Mouse (Mus musculus) cerebellum, adult (tissue): ENCODE results near the gene Slc25a29.
"Not testable (repeated sequence)": the region's sequence is repeated elsewhere in the genome, so short reads cannot be mapped to it uniquely, and the experiment has no call there.

Experiments used
- ATAC-seq: cut with Nextera tagmentation; 2 replicates; pipeline ENCODE4 v1.9.2; 2017; ENCODE audit warnings: mild to moderate bottlenecking, moderate library complexity, mixed read lengths; ENCODE audit not compliant: insufficient number of reproducible peaks, low FRiP score, low TSS enrichment

Slc25a29 gene

DNA sequence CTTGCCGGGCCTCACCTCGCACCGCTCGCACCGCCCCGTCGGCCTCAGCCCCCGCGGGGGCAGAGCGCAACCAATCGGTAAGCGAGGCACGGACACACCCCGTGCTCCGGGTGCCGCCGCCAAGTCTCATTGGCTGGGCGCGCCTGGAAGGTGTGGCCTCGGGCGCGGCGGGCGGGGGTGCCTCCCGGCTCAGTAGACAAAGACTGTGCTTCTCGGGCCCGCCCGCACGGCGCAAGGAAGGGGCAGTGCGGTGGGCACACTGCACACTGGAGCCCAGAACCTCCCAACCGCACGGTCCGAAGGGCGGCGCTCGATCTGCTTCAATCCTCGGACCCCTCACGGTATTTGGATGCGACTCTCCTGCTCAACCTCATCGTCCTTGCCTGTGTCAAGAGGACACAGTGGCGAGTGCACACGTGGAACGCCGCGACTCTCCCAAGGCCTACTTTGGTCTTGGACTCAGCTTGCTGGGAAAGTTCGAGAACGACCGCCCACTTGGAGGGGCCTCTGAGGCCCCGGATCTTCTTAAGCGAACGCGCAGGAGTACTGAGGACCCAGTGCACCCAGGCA, at the start of gene Slc25a29, which contains the start of gene Slc25a47:
Slc25a29 (minus strand) TSS at position 44 of the 570 bp plus-strand sequence.
Slc25a47 (plus strand) TSS at position 207 of the 570 bp plus-strand sequence.
- peak; percentile 88 for ATAC-seq

DNA sequence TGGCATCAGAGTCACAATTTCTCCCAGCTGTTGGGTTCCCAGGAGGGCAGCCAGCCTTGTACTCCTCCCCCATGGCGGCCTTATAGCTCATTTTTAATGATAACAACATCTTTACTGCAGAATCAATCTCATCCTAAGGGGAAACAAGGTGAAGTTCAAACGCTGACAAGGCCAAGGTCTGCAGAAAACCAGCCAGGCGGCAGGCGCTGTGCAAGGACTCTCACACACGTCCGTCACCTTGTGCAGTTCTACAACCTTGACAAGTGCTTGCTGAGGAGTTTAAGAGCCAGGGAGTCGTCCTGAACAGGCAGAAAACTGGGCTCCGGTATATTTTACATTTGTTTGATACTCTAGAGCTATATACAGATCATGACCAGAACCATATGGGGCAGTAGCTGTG, 47.1 kb upstream of the Slc25a29 start:
- ATAC-seq = no peak

GRCm38 (mm10) chr12:108881192-108881591, 45.5 kb upstream of the Slc25a29 start:
- no peak for ATAC-seq

GRCm38 (mm10) chr12:108880606-108881005, 44.9 kb upstream of the Slc25a29 start:
- no peak for ATAC-seq

DNA sequence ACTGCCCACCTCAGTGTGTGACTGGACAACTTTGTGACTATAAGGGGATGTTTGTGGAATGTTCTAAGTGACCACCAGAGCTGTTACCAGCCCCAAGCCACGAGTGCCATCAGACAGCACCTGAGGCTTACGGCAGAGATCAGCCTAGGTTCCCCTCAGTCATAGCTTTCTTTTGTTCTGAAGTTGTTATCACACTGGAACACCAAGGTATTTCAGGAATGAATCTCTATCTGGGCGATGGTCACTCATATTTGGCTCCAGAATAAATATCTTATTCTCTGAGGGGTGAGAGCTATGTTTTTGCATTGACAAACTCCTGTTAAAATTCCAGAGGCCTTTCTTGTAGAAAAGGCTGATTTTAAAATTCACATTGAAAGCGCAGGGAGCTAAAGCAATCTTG, 43.5 kb upstream of the Slc25a29 start:
- no peak for ATAC-seq

GRCm38 (mm10) chr12:108873122-108873521, 37.4 kb upstream of the Slc25a29 start:
- no peak for ATAC-seq

DNA sequence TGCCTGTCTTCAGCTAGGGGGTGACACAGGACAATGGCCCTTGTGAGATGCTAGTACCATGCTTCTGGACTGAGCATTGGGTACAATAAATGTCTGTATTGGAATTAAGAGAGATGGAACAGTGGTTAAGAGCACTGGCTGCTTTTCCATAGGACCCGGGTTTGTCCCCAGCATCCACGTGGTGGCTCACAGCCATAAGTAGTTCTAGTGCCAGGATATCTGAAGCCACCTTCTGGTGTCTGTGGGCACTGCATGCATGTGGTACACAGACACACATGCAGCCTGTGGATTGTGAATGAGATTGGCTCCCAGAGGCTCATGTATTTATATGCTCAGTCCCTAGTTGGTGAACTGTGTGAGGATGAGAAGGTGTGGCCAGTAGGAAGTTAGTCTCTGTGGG, 33.9 kb upstream of the Slc25a29 start:
- ATAC-seq = no peak

DNA sequence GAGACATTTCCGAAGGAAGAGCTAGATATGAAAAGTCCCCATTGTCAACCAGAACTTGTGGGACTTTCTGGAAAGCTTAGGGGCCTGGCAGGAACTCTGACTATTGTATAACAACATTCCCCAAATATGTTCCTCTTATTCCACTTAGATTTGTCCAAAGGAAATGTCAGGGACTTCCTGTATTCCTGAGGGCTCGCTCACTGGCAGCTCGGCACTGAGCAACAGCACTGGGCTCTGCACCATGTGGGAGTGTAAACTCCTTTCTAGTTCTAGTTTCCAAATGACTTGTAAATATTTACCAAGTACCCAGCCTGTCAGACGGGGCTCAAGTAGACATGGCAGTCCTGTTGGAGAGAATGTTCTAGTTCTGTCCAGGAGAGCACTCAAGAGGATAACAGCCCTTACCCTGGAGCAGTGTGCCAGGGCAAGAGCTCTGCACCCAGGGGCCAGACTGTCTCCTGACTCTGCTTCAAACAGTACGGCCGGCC, 29.4 kb upstream of the Slc25a29 start:
- no peak for ATAC-seq

GRCm38 (mm10) chr12:108858486-108858885, 22.8 kb upstream of the Slc25a29 start:
- ATAC-seq = no peak

GRCm38 (mm10) chr12:108857589-108858184, 22.0 kb upstream of the Slc25a29 start:
- no peak for ATAC-seq

DNA sequence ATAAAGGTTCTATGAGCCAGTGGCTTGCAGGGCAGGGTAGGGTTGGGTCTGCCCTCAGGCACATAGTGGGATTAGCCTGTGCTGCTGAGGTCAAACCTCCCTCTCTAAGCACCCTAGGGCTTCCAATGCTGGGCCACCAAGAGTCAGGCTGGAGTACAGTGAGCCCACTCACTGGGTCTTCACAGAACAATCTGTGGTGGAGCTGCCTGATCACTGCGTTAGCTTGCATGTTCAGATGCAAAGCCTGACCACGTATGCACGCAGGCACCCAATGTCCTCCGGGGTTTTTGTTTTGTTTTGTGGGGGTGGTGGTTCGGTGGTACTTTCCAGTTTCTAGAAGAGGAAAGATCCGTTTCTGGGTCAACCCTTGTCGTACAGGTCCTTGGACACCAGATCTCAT, 21.4 kb upstream of the Slc25a29 start:
- ATAC-seq = no peak

GRCm38 (mm10) chr12:108856186-108856585, 20.5 kb upstream of the Slc25a29 start:
- ATAC-seq = no peak

DNA sequence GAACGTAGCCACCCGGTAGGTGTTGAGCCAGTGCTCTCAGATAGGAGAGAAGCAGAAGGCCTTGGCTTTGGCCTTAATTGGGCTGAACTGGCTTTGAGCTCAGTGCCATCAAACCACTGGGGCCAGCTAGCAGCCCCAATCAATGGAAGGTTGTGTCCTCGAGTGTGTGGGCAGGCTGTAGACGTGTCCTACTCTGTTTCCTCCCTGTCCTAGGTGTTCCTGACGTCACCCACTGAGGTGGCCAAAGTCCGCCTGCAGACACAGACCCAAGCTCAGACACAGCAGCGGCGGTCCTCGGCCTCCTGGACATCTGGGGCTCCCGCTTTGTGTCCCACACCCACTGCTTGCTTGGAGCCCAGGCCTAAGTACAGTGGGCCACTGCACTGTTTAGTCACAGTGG, 19.4 kb upstream of the Slc25a29 start:
- no peak for ATAC-seq

- ATAC-seq = no peak
These were observed 17.1 kb upstream of the Slc25a29 start for GRCm38 (mm10) chr12:108852822-108853221.

DNA sequence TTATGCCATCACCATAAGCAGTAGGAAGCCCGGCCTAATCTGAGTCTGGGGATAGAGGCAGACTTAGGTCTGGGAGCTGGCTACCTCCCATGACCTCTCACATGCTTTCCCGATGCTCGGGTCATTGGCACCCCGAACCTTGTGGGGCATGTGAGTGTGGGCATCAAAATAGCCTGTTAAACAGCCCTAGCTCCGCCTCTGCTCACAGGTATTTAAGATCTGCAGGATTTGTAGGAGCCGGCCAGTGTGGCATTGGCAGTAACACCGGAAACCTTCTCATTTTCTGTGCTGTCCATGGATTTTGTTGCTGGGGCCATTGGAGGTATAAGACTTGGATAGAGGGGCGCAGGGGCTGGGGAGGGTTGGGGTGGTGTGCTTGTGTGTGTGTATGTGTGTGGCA, 15.2 kb upstream of the Slc25a29 start:
- ATAC-seq = no peak

- no peak for ATAC-seq
These were observed 14.4 kb upstream of the Slc25a29 start for GRCm38 (mm10) chr12:108850129-108850528.

- no peak for ATAC-seq
These were observed 13.9 kb upstream of the Slc25a29 start for GRCm38 (mm10) chr12:108849488-108850022.

- ATAC-seq = not testable (repeated sequence)
These were observed 12.3 kb upstream of the Slc25a29 start for GRCm38 (mm10) chr12:108848033-108848432.

GRCm38 (mm10) chr12:108842663-108843062, 7.0 kb upstream of the Slc25a29 start:
- no peak for ATAC-seq

GRCm38 (mm10) chr12:108841181-108841580, 5.5 kb upstream of the Slc25a29 start:
- ATAC-seq = no peak

DNA sequence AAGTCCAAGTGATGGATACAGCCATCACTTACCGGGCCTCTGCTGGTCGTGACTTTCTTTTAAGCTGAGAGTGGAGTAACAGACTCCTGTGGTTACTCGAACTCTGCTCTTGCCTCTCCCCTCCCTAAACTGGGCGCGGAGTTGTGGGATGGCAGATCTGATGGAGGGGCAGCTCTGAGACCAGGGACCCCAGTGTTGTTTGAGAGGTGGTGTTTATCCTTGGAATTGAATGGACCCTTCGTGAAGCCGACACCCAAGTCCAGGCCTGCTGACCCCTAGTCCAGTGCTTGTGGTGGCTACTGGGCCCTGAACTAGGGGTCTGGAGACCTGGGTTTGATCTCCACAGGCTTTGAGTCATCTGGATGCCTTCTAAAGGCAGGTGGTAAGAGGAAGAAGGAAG, 1.0 kb upstream of the Slc25a29 start:
- no peak for ATAC-seq
